Mouse (Mus musculus) inflammation-experienced regulatory T-cells (primary cell): ENCODE measurements around the gene Slc25a48. TPM values are rescaled to one million over a fixed set of nuclear protein-coding genes. Genes with fewer than 3 reads are reported as not detected.

ENCODE experiments used
- polyA plus RNA-seq, 2 experiments: library from polyadenylated mRNA; unstranded; fragments of 100-300 nt; shearing (Covaris generic); gene quantifications; one replicate each; pipeline ENCODE4 v1.2.1; 2017

The Slc25a48 gene
- polyA plus RNA-seq = under 1 TPM; 0.06 to 0.11 TPM

GRCm38 (mm10) chr13:56438211-56439075 is at the start of gene Slc25a48:
Gene Slc25a48 (plus strand): TSS chr13:56438355.

DNA sequence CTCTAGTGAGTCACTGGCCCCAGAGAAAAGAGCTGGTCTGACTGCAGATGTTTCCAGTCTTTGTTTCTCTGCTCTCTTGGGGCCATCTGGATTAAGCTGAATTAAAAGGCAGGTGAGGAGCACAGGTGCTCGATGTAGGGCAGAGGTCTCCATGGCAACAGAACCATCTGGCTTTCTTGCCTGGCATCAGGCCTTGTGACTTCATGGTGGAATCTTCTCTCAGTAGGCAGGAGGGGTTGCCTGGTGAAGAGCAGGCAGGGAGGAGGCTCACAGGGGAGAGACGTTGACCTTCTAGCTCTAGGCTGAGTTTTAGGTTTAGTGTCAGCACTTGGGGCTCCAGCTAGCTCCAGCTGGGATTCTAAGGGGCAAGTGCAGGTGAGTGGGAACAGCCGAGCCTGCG is 11.8 kb upstream of the Slc25a48 start, which contains the start of gene Gm3045:
Gm3045 (plus strand) TSS at position 230 of the 400 bp plus-strand sequence.

DNA sequence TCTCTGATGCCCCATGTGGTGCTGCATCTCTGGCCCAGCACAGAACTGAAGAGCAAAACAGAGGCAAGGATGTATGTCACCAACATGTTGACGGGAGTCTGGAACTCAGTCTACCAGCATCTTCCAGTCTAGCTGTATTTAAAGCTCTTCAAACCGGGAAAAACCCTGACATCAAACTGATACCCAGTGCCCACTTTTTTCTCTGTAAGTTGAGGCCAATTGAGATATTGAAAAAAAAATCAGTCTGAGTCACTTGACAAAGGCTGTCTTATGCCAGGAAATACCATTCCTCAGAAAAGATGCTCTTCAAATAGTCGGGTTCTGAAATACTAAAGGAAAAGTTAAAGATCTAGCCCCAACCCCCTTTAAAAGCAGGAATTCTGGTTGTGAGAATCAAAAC is 44.0 kb downstream of the Slc25a48 start, which contains the start of gene Il9:
Il9 (minus strand) TSS at position 101 of the 400 bp plus-strand sequence.

DNA sequence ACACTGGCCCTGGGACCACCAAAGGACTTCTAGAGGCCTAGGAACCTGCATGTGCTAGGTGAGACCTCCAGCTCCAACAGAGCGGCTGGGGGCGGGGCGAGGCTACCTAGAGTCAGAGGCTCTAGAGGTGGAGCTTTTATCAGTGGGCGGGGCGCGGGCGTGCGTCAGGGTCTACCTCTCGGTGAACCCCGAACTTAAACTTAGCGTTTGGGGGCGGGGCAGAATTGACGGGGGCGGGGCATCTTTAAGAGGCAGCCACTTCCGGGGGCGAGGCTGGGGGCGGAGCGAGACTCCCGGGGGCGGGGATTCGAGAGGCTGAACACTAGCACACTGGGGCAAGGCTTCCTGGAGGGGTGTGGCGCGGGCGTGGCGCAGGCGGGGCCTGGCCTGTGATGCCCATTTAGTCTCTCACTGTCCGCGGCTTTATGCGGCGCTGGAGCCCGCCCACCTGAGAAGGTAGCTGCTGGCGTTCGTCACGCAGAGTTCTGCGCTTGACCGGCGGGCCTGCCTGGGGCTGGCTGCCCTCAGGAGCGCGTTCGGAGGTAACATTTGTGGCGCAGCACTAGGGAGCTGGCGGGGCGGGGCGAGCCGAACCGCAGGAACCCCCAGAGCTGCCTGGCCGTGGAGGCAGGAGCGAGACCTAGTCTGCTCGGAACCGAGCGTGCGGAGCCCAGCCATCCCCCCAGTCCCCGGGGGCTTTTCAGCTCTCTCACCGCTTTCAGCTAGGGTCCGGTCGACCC is 84.1 kb downstream of the Slc25a48 start, which contains the start of gene Fbxl21:
Fbxl21 (plus strand) TSS at position 392 of the 740 bp plus-strand sequence.

Other genes with a start within 250 kb of the Slc25a48 start
- not detected for gene Neurog1, start 186.2 kb upstream of the Slc25a48 start, polyA plus RNA-seq
- gene Cxcl14, start 141.8 kb upstream of the Slc25a48 start, polyA plus RNA-seq = not detected
- gene Gm3045, start 11.8 kb upstream of the Slc25a48 start, polyA plus RNA-seq = under 1 TPM; 0.15 to 0.23 TPM
- not detected for gene Il9, start 43.9 kb downstream of the Slc25a48 start, polyA plus RNA-seq
- 1 to 10 TPM in 1 of 2 experiments, under 1 TPM in 1; 0.86 to 2.2 TPM for gene Fbxl21, start 84.1 kb downstream of the Slc25a48 start, polyA plus RNA-seq
- under 1 TPM in 1 of 2 experiments, not detected in 1; 0.39 TPM for gene Lect2, start 110.1 kb downstream of the Slc25a48 start, polyA plus RNA-seq
- gene Tgfbi, start 171.2 kb downstream of the Slc25a48 start, polyA plus RNA-seq = under 1 TPM; 0.17 to 0.45 TPM